Mouse (Mus musculus): ENCODE measurements around the gene Tmem80. TPM values are rescaled to one million over a fixed set of nuclear protein-coding genes. Genes with fewer than 3 reads are reported as not detected.

Tmem80 gene
- polyA plus RNA-seq, 1 experiment from 2014 or later = 47.4 TPM

Other genes starting within 250 kb of the Tmem80 start
- gene Pkp3, start 249.5 kb upstream of the Tmem80 start, polyA plus RNA-seq (2015; fragmentation: Nextera tagmentation; extraction: Ambion mirVana) = 115 and 118 TPM in 2 replicates
- gene Sigirr, start 227.2 kb upstream of the Tmem80 start, polyA plus RNA-seq (2015; fragmentation: Nextera tagmentation; extraction: Ambion mirVana) = 6.1 and 6.8 TPM in 2 replicates
- gene Ano9, start 209.9 kb upstream of the Tmem80 start, polyA plus RNA-seq (2015; fragmentation: Nextera tagmentation; extraction: Ambion mirVana) = 18.2 and 20.7 TPM in 2 replicates
- gene Ptdss2, start 205.4 kb upstream of the Tmem80 start, polyA plus RNA-seq (2015; fragmentation: Nextera tagmentation; extraction: Ambion mirVana) = 68.4 and 69.7 TPM in 2 replicates
- gene Rnh1, start 154.9 kb upstream of the Tmem80 start, polyA plus RNA-seq (2015; fragmentation: Nextera tagmentation; extraction: Ambion mirVana) = 210 and 216 TPM in 2 replicates
- 180 and 183 TPM in 2 replicates for gene Hras, start 133.7 kb upstream of the Tmem80 start, polyA plus RNA-seq (2015; fragmentation: Nextera tagmentation; extraction: Ambion mirVana)
- 11.2 and 14.7 TPM in 2 replicates for gene Lrrc56, start 133.6 kb upstream of the Tmem80 start, polyA plus RNA-seq (2015; fragmentation: Nextera tagmentation; extraction: Ambion mirVana)
- gene Lmntd2, start 113.7 kb upstream of the Tmem80 start, polyA plus RNA-seq (2015; fragmentation: Nextera tagmentation; extraction: Ambion mirVana) = 2.3 and 3.6 TPM in 2 replicates
- gene Rassf7, start 111.9 kb upstream of the Tmem80 start, polyA plus RNA-seq (2015; fragmentation: Nextera tagmentation; extraction: Ambion mirVana) = 55.3 and 56.3 TPM in 2 replicates
- gene Phrf1, start 99.0 kb upstream of the Tmem80 start, polyA plus RNA-seq (2015; fragmentation: Nextera tagmentation; extraction: Ambion mirVana) = 68.7 and 73.2 TPM in 2 replicates
- gene Irf7, start 61.3 kb upstream of the Tmem80 start, polyA plus RNA-seq (2015; fragmentation: Nextera tagmentation; extraction: Ambion mirVana) = 4.1 and 5.1 TPM in 2 replicates
- 0.19 TPM in 1 of 2 replicates, not detected in the other for gene Cdhr5, start 51.0 kb upstream of the Tmem80 start, polyA plus RNA-seq (2015; fragmentation: Nextera tagmentation; extraction: Ambion mirVana)
- gene Sct, start 48.6 kb upstream of the Tmem80 start, polyA plus RNA-seq (2015; fragmentation: Nextera tagmentation; extraction: Ambion mirVana) = 5.3 TPM in 2 replicates
- 0.76 and 1.1 TPM in 2 replicates for gene Drd4, start 35.7 kb upstream of the Tmem80 start, polyA plus RNA-seq (2015; fragmentation: Nextera tagmentation; extraction: Ambion mirVana)
- gene Deaf1, start within 50 bp of the Tmem80 start, polyA plus RNA-seq (2015; fragmentation: Nextera tagmentation; extraction: Ambion mirVana) = 73.5 and 82.0 TPM in 2 replicates
- 36.1 and 40.5 TPM in 2 replicates for gene Eps8l2, start 11.1 kb downstream of the Tmem80 start, polyA plus RNA-seq (2015; fragmentation: Nextera tagmentation; extraction: Ambion mirVana)
- 278 and 280 TPM in 2 replicates for gene Taldo1, start 64.5 kb downstream of the Tmem80 start, polyA plus RNA-seq (2015; fragmentation: Nextera tagmentation; extraction: Ambion mirVana)
- 63.8 and 67.6 TPM in 2 replicates for gene Gatd1, start 86.4 kb downstream of the Tmem80 start, polyA plus RNA-seq (2015; fragmentation: Nextera tagmentation; extraction: Ambion mirVana)
- gene Cend1, start 101.8 kb downstream of the Tmem80 start, polyA plus RNA-seq (2015; fragmentation: Nextera tagmentation; extraction: Ambion mirVana) = 3.1 and 5.3 TPM in 2 replicates
- 29.3 and 30.9 TPM in 2 replicates for gene Slc25a22, start 110.2 kb downstream of the Tmem80 start, polyA plus RNA-seq (2015; fragmentation: Nextera tagmentation; extraction: Ambion mirVana)
- gene Pidd1, start 116.3 kb downstream of the Tmem80 start, polyA plus RNA-seq (2015; fragmentation: Nextera tagmentation; extraction: Ambion mirVana) = 13.5 and 14.7 TPM in 2 replicates
- 1,341 and 1,344 TPM in 2 replicates for gene Rplp2, start 119.6 kb downstream of the Tmem80 start, polyA plus RNA-seq (2015; fragmentation: Nextera tagmentation; extraction: Ambion mirVana)
- 22.2 and 27.9 TPM in 2 replicates for gene Pnpla2, start 127.5 kb downstream of the Tmem80 start, polyA plus RNA-seq (2015; fragmentation: Nextera tagmentation; extraction: Ambion mirVana)
- 21.6 and 26.9 TPM in 2 replicates for gene Cracr2b, start 133.4 kb downstream of the Tmem80 start, polyA plus RNA-seq (2015; fragmentation: Nextera tagmentation; extraction: Ambion mirVana)
- 23.9 and 26.5 TPM in 2 replicates for gene Cd151, start 139.7 kb downstream of the Tmem80 start, polyA plus RNA-seq (2015; fragmentation: Nextera tagmentation; extraction: Ambion mirVana)
- 63.9 and 66.4 TPM in 2 replicates for gene Polr2l, start 147.4 kb downstream of the Tmem80 start, polyA plus RNA-seq (2015; fragmentation: Nextera tagmentation; extraction: Ambion mirVana)
- gene Tspan4, start 147.5 kb downstream of the Tmem80 start, polyA plus RNA-seq (2015; fragmentation: Nextera tagmentation; extraction: Ambion mirVana) = 60.8 and 67.9 TPM in 2 replicates
- 43.9 and 47.3 TPM in 2 replicates for gene Chid1, start 212.1 kb downstream of the Tmem80 start, polyA plus RNA-seq (2015; fragmentation: Nextera tagmentation; extraction: Ambion mirVana)
- 77.0 and 81.9 TPM in 2 replicates for gene Ap2a2, start 234.4 kb downstream of the Tmem80 start, polyA plus RNA-seq (2015; fragmentation: Nextera tagmentation; extraction: Ambion mirVana)

All from embryonic facial prominence, embryonic 15.5 days (tissue).